Mouse (Mus musculus) heart, embryonic 13.5 days (tissue): ENCODE measurements around the gene Phf8. TPM values are rescaled to one million over a fixed set of nuclear protein-coding genes. Genes with fewer than 3 reads are reported as not detected.

Experiments
- ATAC-seq: fragments of 200-750 bp; cut with Nextera tagmentation; 2 replicates; pipeline ENCODE4 v1.8.0; 2017; ENCODE audit warnings: moderate TSS enrichment; ENCODE audit not compliant: insufficient number of reproducible peaks, low FRiP score, low TSS enrichment; ENCODE audit errors: extremely low read depth
- H3K27ac ChIP-seq: fragments of 300-500 bp; sonication (generic); replicated peaks from 2 replicates; pipeline ENCODE4 v1.5.1; 2015; ENCODE audit warnings: moderate library complexity, mild to moderate bottlenecking, inconsistent platforms
- H3K27me3 ChIP-seq: fragments of 300-500 bp; sonication (generic); replicated peaks from 2 replicates; pipeline ENCODE4 v1.6.1; 2015; ENCODE audit warnings: mild to moderate bottlenecking, inconsistent platforms
- H3K36me3 ChIP-seq: fragments of 300-500 bp; sonication (generic); 2 replicates; pipeline ENCODE4 v1.6.1; 2015; ENCODE audit warnings: mild to moderate bottlenecking, inconsistent platforms
- H3K4me1 ChIP-seq: fragments of 300-500 bp; sonication (generic); 2 replicates; pipeline ENCODE4 v1.6.1; 2015; ENCODE audit warnings: inconsistent platforms
- H3K4me2 ChIP-seq: fragments of 300-500 bp; sonication (generic); 2 replicates; pipeline ENCODE4 v1.6.1; 2015; ENCODE audit warnings: inconsistent platforms, mild to moderate bottlenecking, moderate library complexity
- H3K4me3 ChIP-seq: fragments of 300-500 bp; sonication (generic); 2 replicates; pipeline ENCODE4 v1.5.1; 2015; ENCODE audit warnings: moderate library complexity, mild to moderate bottlenecking, inconsistent platforms
- H3K9ac ChIP-seq: fragments of 300-500 bp; sonication (generic); 2 replicates; pipeline ENCODE4 v1.6.1; 2015; ENCODE audit warnings: inconsistent platforms, mild to moderate bottlenecking, moderate library complexity
- H3K9me3 ChIP-seq: fragments of 300-500 bp; sonication (generic); 2 replicates; pipeline ENCODE4 v1.6.1; 2016; ENCODE audit warnings: inconsistent platforms
- WGBS: fragments of 180-500 bp; shearing (Covaris S2); methylation state at CpG from one replicate; pipeline ENCODE4 v1.1.7; 2015; ENCODE audit warnings: mixed read lengths; 5-methylcytosine and 5-hydroxymethylcytosine counted together
- polyA plus RNA-seq: library from polyadenylated mRNA; unstranded; fragments of >200 nt; fragmentation: Nextera tagmentation; extraction: Ambion mirVana; gene quantifications from 2 replicates; pipeline ENCODE4 v1.2.1, GENCODE M21; 2015

Gene Phf8
- polyA plus RNA-seq, 1 experiment from 2014 or later, result 11.0 TPM

DNA sequence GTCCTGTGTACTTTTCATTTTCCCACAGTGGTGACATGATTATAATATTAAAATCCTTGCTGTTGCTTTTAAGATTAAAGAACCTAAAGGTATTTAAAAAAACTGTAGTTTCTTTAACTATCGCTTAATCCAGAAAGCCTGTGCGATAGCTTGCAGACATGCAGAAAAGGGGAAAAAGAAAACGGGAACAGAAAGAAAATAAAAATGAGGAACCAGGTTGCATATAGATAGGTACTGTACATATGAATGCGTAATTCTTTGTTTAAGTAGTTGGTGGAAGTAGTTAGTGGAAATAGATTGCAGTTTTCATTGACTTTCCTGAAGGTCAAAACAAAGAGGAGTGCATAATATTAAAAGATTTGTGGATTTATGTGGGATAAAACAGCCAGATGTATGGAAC lies 32.9 kb downstream of the Phf8 start:
- Histone ChIP-seq H3K9me3 (no peaks in the 10 kb centered on the region), H3K9ac (no peak overlapping the region), H3K36me3 (peaks cover 22% of the 10 kb centered on the region; the same call in 1 of the 2 replicates), H3K27ac (no peak overlapping the region), H3K4me2 (no peak overlapping the region), H3K27me3 (no peaks in the 10 kb centered on the region), H3K4me1 (no peaks in the 10 kb centered on the region), H3K4me3 (no peak overlapping the region)
- no peak for ATAC-seq
- 86% methylated on average over 4 of the region's 4 CpGs for WGBS

DNA sequence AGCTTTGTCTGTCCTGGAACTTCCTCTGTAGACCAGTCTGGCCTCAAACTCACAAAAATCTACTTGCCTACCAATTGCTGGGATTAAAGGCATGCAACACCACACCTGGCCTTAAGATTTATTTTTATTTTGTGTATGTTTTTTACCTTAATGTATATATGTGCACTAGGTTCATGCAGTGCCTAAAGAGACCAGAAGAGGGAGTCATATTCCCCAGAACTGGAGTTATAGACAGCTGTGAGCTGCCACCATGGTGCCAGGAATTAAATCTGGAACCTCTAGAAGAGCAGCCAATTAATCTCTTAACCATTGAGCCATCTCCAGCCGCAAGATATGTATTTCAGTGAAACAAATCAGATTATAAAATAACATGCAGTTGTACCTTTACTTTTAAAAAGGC lies 54.7 kb downstream of the Phf8 start:
- no peak overlapping the region for H3K27ac ChIP-seq
- no peaks in the 10 kb centered on the region for H3K9me3 ChIP-seq
- 92% methylated on average over 1 of the region's 1 CpGs for WGBS
- H3K36me3 ChIP-seq, result peaks cover 26% of the 10 kb centered on the region
- no peaks in the 10 kb centered on the region for H3K27me3 ChIP-seq
- H3K9ac ChIP-seq, result no peak overlapping the region
- H3K4me3 ChIP-seq, result no peak overlapping the region
- no peak for ATAC-seq
- no peak overlapping the region for H3K4me2 ChIP-seq
- H3K4me1 ChIP-seq, result no peaks in the 10 kb centered on the region

DNA sequence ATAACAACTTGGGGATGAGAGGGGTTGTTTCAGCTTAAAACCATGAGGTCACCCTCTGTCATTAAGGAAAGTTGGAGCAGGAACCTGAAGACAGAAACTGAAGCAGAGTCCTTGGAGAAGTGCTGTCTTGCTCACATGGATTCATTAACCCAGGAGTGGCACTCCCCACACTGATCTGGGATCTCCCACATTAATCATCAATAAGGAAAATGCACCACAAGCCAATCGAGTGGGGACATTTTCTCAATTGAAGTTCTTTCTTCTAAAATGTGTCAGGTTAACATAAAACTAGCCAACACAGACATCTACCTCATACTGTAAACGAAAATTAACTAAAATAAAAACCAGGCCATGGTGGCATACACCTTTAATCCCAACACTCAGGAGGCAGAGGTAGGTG lies 122.9 kb downstream of the Phf8 start:
- Histone ChIP-seq H3K9ac (no peak overlapping the region), H3K4me1 (no peaks in the 10 kb centered on the region), H3K27ac (no peak overlapping the region), H3K4me3 (no peak overlapping the region), H3K27me3 (no peaks in the 10 kb centered on the region), H3K36me3 (no peaks in the 10 kb centered on the region), H3K4me2 (no peak overlapping the region), H3K9me3 (no peaks in the 10 kb centered on the region)
- no peak for ATAC-seq
- WGBS, result 73% methylated on average over 2 of the region's 2 CpGs

DNA sequence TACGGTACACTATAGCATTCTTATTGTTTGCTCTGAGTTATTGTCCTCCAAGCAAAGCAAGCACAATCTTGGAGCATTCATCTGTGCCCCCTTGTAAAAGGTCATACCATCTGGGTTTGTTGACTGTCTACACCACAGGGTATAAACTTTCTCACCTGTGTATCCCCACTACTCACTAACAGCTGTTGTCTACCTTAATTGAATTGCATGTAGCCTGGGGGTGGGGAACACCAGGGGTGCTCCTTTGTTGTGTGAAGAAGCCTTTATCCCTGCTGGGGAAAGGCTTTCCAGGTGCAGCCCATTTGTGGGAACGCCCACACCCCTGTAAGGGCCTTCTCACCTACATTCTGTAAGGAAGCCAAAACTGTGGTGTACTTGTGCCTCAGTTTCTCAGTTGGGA lies 133.3 kb downstream of the Phf8 start:
- H3K9me3 ChIP-seq, result no peaks in the 10 kb centered on the region
- H3K27ac ChIP-seq, result no peak overlapping the region
- no peaks in the 10 kb centered on the region for H3K4me1 ChIP-seq
- H3K4me2 ChIP-seq, result no peak overlapping the region
- H3K9ac ChIP-seq, result no peak overlapping the region
- 52% methylated on average over 2 of the region's 2 CpGs for WGBS
- ATAC-seq, result no peak
- H3K27me3 ChIP-seq, result no peaks in the 10 kb centered on the region
- H3K4me3 ChIP-seq, result no peak overlapping the region
- no peaks in the 10 kb centered on the region for H3K36me3 ChIP-seq

DNA sequence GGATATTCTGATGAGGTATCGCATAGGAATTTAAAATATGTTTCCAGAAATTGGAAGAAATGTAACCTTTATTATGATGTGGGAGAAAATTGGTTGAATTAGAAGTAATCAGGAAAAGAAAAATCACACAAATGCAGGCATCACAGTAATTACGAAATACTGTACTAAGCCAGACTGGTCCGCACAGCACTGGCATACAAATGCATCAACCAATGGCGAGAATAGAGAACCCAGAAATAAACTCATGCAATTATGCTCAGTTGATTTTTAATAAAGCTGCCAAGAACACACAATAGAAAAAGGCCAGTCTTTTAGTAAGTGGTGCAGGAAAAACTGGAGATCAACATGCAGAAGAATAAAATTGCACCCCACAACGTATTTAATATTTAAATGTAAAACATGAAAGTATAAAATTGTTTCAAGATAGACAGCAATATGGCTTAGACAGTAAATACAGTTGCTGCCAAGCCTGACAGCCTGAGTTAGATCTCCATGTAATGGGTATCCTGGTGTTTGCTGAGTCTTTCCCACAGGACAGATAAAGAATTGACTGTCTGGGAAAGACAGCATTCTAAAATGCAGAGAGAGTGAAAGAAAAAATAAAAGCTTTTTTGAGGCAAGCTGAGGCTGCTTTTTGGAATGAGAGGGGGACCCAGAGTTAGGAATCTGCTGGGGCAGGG lies 154.2 kb downstream of the Phf8 start:
- H3K27ac ChIP-seq, result no peak overlapping the region
- WGBS, result 82% methylated on average over 5 of the region's 5 CpGs
- no peaks in the 10 kb centered on the region for H3K9me3 ChIP-seq
- H3K27me3 ChIP-seq, result no peaks in the 10 kb centered on the region
- H3K4me2 ChIP-seq, result no peak overlapping the region
- H3K36me3 ChIP-seq, result no peaks in the 10 kb centered on the region
- no peak overlapping the region for H3K4me3 ChIP-seq
- H3K4me1 ChIP-seq, result no peaks in the 10 kb centered on the region
- no peak overlapping the region for H3K9ac ChIP-seq
- ATAC-seq, result no peak

Other genes starting within 250 kb of the Phf8 start
- 2.8 and 2.9 TPM in 2 replicates for gene Fam120c, start 176.5 kb upstream of the Phf8 start, polyA plus RNA-seq